23 mouse cellular contexts compared by ENCODE assay signal in the genomic region with DNA sequence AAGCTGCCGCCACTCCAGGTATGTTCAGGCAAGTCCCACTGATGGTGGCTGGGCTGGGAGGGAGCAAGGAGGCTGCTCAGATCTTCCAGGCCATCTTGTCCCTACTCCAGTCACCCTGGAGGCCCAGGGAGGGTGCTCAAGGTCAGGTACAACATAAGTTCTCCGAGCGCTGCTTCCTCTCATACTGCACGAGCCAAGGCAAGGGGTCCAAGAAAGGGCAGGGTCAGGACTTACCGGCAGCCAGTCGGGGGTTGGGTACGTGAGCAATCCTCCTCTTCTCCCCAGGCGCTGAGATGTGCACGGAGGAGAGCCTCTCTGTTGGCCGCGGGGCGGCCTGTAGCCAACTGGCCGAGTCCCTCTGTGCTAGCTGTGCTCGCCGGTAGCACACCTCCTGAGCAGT. TPM values are rescaled to one million over a fixed set of nuclear protein-coding genes. Genes with fewer than 3 reads are reported as not detected.
"Had no signal": no experiment of that assay in that cellular context is flagged by ENCODE, and none has a peak within 500 bp of the region (broad histone marks: within the 10 kb centered on the region; RNA-seq: fewer than 3 reads in every experiment).

No protein-coding gene starts in this region.

- ATAC-seq: midbrain, embryonic 16.5 days had no signal

- DNase-seq: kidney, adult 11 months; kidney, adult 9 months; kidney, postnatal 36 days; layer of hippocampus, adult 9-11 months; layer of hippocampus, postnatal 36 days; lung, embryonic 14.5 days; lung, postnatal 10 days; lung, postnatal 4 days; right cerebral cortex, postnatal 14 days; thymus, adult 18-20 months; thymus, postnatal 25 days had no signal

- H3K9me3 ChIP-seq: limb, embryonic 15.5 days; megakaryocyte, embryonic 14.5 days; neural tube, embryonic 13.5 days; stomach, embryonic 15.5 days had no signal

- H3K4me2 ChIP-seq: limb, embryonic 15.5 days; lung, embryonic 14.5 days; midbrain, embryonic 11.5 days; neural tube, embryonic 13.5 days; stomach, embryonic 15.5 days had no signal

- H3K27ac ChIP-seq: kidney, postnatal 0 days; limb, embryonic 15.5 days; neural tube, embryonic 13.5 days; stomach, embryonic 15.5 days had no signal

- H3K4me1 ChIP-seq: stomach, embryonic 15.5 days had no signal

- H3K4me3 ChIP-seq: limb, embryonic 15.5 days; megakaryocyte, embryonic 14.5 days; neural tube, embryonic 13.5 days; stomach, embryonic 15.5 days had no signal

- H3K9ac ChIP-seq: limb, embryonic 15.5 days; lung, embryonic 14.5 days; neural tube, embryonic 13.5 days; stomach, embryonic 15.5 days had no signal

- H3K27me3 ChIP-seq: limb, embryonic 15.5 days; megakaryocyte, embryonic 14.5 days; neural tube, embryonic 13.5 days; stomach, embryonic 15.5 days had no signal

RNA-seq across cellular contexts. Expression of gene Atp8b3, which starts 8.6 kb away (rescaled TPM):
- polyA plus RNA-seq: urinary bladder, adult 2 months had no signal

RNA-seq across cellular contexts. Expression of gene Onecut3, which starts 52.9 kb away (rescaled TPM):
- total RNA-seq: left cerebral cortex, adult 8-10 months; left cerebral cortex, postnatal 25 days had no signal
- polyA plus RNA-seq: kidney, postnatal 0 days; limb, embryonic 11.5 days; limb, embryonic 15.5 days; lung, embryonic 14.5 days; spleen, adult 2 months; urinary bladder, adult 2 months had no signal
